Mouse (Mus musculus) ES-Bruce4 (cell line): ENCODE measurements around the gene Sntb2. TPM values are rescaled to one million over a fixed set of nuclear protein-coding genes. Genes with fewer than 3 reads are reported as not detected.
"Not testable (repeated sequence)": the region's sequence is repeated elsewhere in the genome, so short reads cannot be mapped to it uniquely, and the experiment has no call there.

ENCODE experiments used
- H3K27ac ChIP-seq: 2 replicates; pipeline ENCODE4 v1.5.1; 2012; ENCODE audit warnings: low read length, inconsistent platforms; ENCODE audit not compliant: insufficient read depth
- H3K27me3 ChIP-seq: 2 replicates; pipeline ENCODE4 v1.6.1; 2012; ENCODE audit warnings: mild to moderate bottlenecking, low read length, inconsistent platforms; ENCODE audit not compliant: control insufficient read depth, poor library complexity, insufficient read depth, severe bottlenecking
- H3K36me3 ChIP-seq: 2 replicates; pipeline ENCODE4 v1.6.1; 2012; ENCODE audit warnings: inconsistent platforms, mild to moderate bottlenecking, low read length, moderate library complexity; ENCODE audit not compliant: control insufficient read depth, poor library complexity, insufficient read depth, severe bottlenecking
- H3K4me1 ChIP-seq: one replicate; pipeline ENCODE4 v1.8.1; 2011; ENCODE audit warnings: low read length; ENCODE audit not compliant: control insufficient read depth, insufficient read depth
- H3K4me3 ChIP-seq: 2 replicates; pipeline ENCODE4 v1.5.1; 2011; ENCODE audit warnings: low read depth, mild to moderate bottlenecking, low read length
- H3K9ac ChIP-seq: 2 replicates; pipeline ENCODE4 v1.6.1; 2012; ENCODE audit warnings: low read depth, mild to moderate bottlenecking, inconsistent platforms; ENCODE audit not compliant: poor library complexity, severe bottlenecking
- H3K9me3 ChIP-seq: replicated peaks from 2 replicates; pipeline ENCODE4 v1.6.1; 2012; ENCODE audit warnings: mild to moderate bottlenecking, low read length, inconsistent platforms; ENCODE audit not compliant: control insufficient read depth, poor library complexity, insufficient read depth, severe bottlenecking
- CTCF ChIP-seq: IDR thresholded peaks from one replicate; pipeline ENCODE4 v1.8.1; 2011; ENCODE audit warnings: low read depth, low read length
- EP300 ChIP-seq: IDR thresholded peaks from 2 replicates; pipeline ENCODE4 v1.6.1; 2011; ENCODE audit warnings: low read depth, low read length; ENCODE audit not compliant: insufficient read depth
- POLR2A ChIP-seq: IDR thresholded peaks from one replicate; pipeline ENCODE4 v1.8.1; 2011; ENCODE audit warnings: low read length; ENCODE audit not compliant: insufficient read depth
- polyA plus RNA-seq: library from polyadenylated mRNA; stranded (reverse); fragments of >200 nt; gene quantifications from 2 replicates; pipeline ENCODE4 v1.2.4, GENCODE M21; 2011; ENCODE audit warnings: low read depth; ENCODE audit not compliant: missing spikeins, insufficient read depth, insufficient read length

Gene Sntb2
- polyA plus RNA-seq, 1 experiment: 26.5 TPM

DNA sequence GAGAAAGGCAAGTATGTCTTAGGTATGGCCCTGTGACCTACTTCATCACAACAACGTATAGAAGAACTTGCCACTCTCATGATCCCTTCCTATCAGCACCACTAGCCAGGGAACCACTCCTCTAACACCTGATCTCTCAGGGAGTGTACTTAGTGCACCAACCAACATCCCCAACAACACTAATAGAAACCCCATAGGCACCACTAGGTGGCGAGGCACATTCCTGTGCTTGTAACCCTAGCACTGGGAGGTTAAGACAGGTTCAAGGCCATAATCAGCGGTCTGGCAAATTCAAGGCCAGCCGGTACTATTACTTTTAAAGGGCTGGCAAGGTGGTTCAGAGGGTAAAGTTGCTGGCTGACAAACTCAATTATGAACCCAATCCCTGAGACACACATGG is 8.3 kb upstream of the Sntb2 start:
- H3K27me3 ChIP-seq: no peaks in the 10 kb centered on the region
- H3K9me3 ChIP-seq: no peaks in the 10 kb centered on the region
- H3K9ac ChIP-seq: no peak overlapping the region
- H3K4me1 ChIP-seq: peaks cover 3% of the 10 kb centered on the region
- H3K4me3 ChIP-seq: no peak overlapping the region
- no peak for TF ChIP-seq EP300
- no peak for TF ChIP-seq POLR2A
- TF ChIP-seq CTCF: peak; percentile 66
- peaks cover 14% of the 10 kb centered on the region for H3K36me3 ChIP-seq
- no peak overlapping the region for H3K27ac ChIP-seq

DNA sequence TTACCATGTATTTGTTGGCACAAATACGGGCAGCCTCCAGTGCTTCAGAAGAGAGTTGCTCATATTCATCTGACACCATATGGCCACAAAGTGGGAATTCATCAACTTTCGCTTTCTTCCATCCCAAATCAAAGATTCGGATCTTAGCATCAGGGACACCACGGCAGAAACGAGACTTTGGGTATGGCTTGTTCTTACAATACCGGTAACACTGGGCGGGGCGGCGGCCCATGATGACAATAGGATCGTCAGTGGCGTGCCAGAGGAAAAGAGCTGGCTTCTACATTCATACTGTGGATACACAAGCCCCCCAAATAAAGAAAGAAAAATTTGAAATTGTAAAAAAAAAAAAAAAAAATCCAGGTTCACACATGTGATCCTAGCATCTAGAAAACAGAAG is 7.4 kb upstream of the Sntb2 start:
- not testable (repeated sequence) for H3K36me3 ChIP-seq, H3K9me3 ChIP-seq, H3K27me3 ChIP-seq, H3K27ac ChIP-seq, H3K9ac ChIP-seq, H3K4me1 ChIP-seq, H3K4me3 ChIP-seq

DNA sequence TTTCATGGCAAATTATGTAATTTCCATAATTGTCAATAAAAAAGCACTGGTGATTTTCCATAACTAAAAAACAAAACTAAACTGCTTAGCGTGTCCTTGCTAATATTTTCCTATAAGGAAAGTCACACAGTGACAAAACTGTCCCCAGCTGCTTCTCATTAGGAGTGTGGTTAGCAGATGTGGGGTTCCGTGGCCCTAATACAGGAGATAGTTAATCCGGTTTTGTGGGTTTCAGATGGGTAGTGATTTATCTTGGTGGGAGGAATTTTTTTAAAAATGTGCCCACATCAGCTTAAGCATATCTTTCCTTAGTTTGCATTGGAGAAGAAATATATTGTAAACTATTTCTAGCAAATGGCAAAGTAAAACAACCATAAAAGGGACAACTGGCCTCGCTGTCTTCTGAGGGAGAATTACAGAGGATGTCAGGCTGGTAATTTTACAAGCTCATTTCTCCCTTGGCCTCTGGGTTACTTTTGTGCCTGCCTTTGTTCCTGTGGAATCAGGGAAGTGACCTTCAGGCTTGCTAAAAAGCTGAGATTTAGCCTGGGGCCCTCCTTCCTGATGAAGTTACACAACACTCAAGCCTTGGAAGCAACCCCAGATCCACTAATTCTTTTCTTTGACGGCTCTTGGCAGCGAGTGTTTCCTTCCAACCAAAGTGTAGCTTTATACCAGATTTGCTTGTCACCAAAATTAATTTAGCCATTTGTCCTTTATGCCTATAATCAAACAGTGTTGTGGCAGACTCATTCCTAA is 6.2 kb upstream of the Sntb2 start:
- no peak for TF ChIP-seq POLR2A
- TF ChIP-seq EP300: no peak
- no peak for TF ChIP-seq CTCF
- Histone ChIP-seq H3K9me3 (no peaks in the 10 kb centered on the region), H3K36me3 (no peaks in the 10 kb centered on the region), H3K4me1 (peaks cover 3% of the 10 kb centered on the region), H3K4me3 (no peak overlapping the region), H3K9ac (no peak overlapping the region), H3K27ac (peak overlapping the region; percentile 4), H3K27me3 (no peaks in the 10 kb centered on the region)

DNA sequence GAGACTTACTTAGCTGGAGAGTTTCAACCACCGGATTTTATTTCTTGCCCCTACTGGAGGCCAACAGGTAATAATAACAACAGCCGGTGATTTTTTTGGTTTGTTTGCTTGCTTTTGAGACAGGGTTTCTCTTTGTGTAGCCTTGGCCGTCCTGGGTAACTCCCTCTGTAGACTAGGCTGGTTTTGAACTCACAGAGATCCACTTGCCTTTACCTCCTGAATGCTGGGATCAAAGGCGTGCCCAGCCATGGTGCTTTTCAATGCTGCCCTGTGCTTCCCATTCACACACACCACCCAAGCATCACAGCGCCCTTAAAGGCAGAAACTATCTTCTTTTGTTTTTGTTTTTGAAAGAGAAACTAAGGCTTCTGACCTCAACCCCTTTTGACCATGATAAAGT is 5.6 kb upstream of the Sntb2 start:
- Histone ChIP-seq H3K9ac (no peak overlapping the region), H3K27ac (peak overlapping the region; percentile 4), H3K27me3 (no peaks in the 10 kb centered on the region), H3K9me3 (no peaks in the 10 kb centered on the region), H3K4me1 (peaks cover 3% of the 10 kb centered on the region), H3K36me3 (no peaks in the 10 kb centered on the region), H3K4me3 (no peak overlapping the region)
- TF ChIP-seq EP300: no peak
- TF ChIP-seq CTCF: no peak
- no peak for TF ChIP-seq POLR2A

DNA sequence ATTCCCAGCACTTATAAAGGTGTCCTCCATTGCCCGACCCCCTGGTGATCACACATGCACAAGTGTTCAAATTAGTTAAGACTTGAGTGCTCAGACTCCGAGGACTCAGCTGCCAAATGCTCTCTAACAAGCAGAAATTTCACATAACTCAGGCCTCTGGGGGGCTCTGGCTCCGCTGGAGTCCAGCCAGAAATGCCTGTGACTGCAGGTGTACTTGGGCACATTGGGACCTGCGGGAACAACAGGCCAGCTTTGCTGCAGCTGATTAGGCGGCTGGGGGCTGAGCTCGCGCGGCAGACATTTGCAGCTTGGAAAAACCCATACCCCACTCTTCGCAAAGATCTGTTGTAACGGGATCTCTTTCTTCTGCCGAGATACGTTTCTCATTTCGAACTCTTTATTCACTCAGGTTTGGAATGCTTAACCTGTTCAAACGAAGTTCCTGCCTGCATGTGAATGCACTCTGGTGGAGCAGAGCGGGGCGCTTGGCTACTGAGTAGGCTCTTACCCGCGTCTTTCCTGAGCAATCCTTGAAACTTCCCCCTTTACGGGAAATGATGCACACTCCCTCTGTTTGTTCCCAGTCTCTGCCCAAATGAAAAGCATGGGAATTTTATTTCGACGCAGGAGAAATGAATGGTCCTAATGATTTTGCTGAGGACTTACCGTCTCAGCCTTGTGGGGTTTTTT is 3.0 kb upstream of the Sntb2 start:
- no peaks in the 10 kb centered on the region; the same call in 1 of the 2 replicates for H3K36me3 ChIP-seq
- no peaks in the 10 kb centered on the region for H3K27me3 ChIP-seq
- peak overlapping the region; percentile 90 for H3K27ac ChIP-seq
- peak overlapping the region; percentile 15 for H3K4me3 ChIP-seq
- no peaks in the 10 kb centered on the region for H3K9me3 ChIP-seq
- TF ChIP-seq CTCF: no peak
- TF ChIP-seq EP300: no peak
- no peak for TF ChIP-seq POLR2A
- no peaks in the 10 kb centered on the region for H3K4me1 ChIP-seq
- peak overlapping the region; percentile 47 for H3K9ac ChIP-seq

DNA sequence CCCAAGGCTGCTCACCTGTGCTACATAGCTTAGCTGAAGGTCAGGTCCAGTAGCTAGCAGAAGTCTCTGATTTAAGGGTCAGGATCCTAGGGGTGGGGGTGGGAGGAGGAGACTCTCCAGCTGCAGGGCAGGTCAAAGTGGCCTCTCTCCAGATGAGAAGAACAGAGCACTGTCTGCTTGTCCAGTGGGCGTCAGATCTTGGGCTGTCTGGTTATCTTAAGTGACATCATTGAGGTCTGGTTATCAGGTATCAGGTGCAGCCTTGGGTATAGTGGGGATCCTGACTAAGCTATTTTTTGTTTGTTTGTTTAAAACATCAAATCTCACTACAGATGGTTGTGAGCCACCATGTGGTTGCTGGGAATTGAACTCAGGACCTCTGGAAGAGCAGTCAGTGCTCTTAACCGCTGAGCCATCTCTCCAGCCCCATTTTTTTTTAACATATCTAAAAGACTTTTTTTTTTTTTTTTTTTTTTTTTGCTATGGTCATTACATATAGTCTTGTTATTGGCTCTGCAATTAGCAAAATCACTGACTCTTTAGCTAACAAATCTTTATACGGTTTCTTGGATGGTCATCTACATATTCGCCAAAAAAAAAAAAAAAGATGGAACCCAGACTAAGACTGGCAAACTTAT is 1.9 kb upstream of the Sntb2 start:
- Histone ChIP-seq H3K27ac (peak overlapping the region; percentile 17), H3K27me3 (no peaks in the 10 kb centered on the region), H3K36me3 (peaks cover 5% of the 10 kb centered on the region), H3K4me3 (no peak overlapping the region), H3K9me3 (no peaks in the 10 kb centered on the region), H3K9ac (peak overlapping the region; percentile 96; the same call in 1 of the 2 replicates), H3K4me1 (no peaks in the 10 kb centered on the region)
- TF ChIP-seq EP300 (no peak), CTCF (no peak), POLR2A (no peak)
